Mouse (Mus musculus): Measurements from ENCODE around the gene Ankrd11. TPM values are rescaled to one million over a fixed set of nuclear protein-coding genes. Genes with fewer than 3 reads are reported as not detected.

Ankrd11 gene
- total and polyA plus RNA-seq, 2 experiments from 2014 or later = 24.3 to 65.8 TPM

- DNase-seq (ENCODE audit: low spot score) (peak; percentile 53), ATAC-seq (ENCODE audit: insufficient read depth, low read depth) (peak; percentile 73)
- Histone ChIP-seq H3K27ac (ENCODE audit: low read depth) (peak overlapping the region; percentile 57; the same call in 1 of the 2 replicates), H3K36me3 (replicated peaks; ENCODE audit: control insufficient read depth, insufficient read depth, low read length) (peaks cover 45% of the 10 kb centered on the region), H3K9me3 (replicated peaks; ENCODE audit: control insufficient read depth, low read length) (no peaks in the 10 kb centered on the region), H3K4me2 (ENCODE audit: low read depth, low read length) (no peak overlapping the region), H3K4me1 (ENCODE audit: control insufficient read depth, insufficient read depth) (peaks cover 2% of the 10 kb centered on the region; the same call in 1 of the 2 replicates), H3K27me3 (ENCODE audit: control insufficient read depth, insufficient read depth, low read length) (no peaks in the 10 kb centered on the region), H3K4me3 (ENCODE audit: low read depth, low read length) (no peak overlapping the region), H3K9ac (replicated peaks; ENCODE audit: low read depth, low read length) (0 out of 2 replicates have a peak overlapping the region, but pooled peaks have one; percentile 4)
- WGBS = 15% methylated on average over 4 of the region's 4 CpGs
- TF ChIP-seq EP300 (IDR thresholded peaks at IDR 0.05; ENCODE audit: low read depth) = no peak
- no peak for TF ChIP-seq CTCF (IDR thresholded peaks at IDR 0.05; ENCODE audit: low read depth)
Measured at GRCm38 (mm10) chr8:123071176-123071575, 29.1 kb upstream of the Ankrd11 start.

- TF ChIP-seq CTCF (IDR thresholded peaks at IDR 0.05; ENCODE audit: low read depth) (peak; percentile 21), EP300 (IDR thresholded peaks at IDR 0.05; ENCODE audit: low read depth) (no peak)
- ATAC-seq (ENCODE audit: insufficient read depth, low read depth) (no peak), DNase-seq (ENCODE audit: low spot score) (no peak)
- Histone ChIP-seq H3K27ac (ENCODE audit: low read depth) (peak overlapping the region; percentile 88), H3K4me2 (ENCODE audit: low read depth, low read length) (peak overlapping the region; percentile 85), H3K4me3 (ENCODE audit: low read depth, low read length) (peak overlapping the region; percentile 87), H3K27me3 (ENCODE audit: control insufficient read depth, insufficient read depth, low read length) (no peaks in the 10 kb centered on the region), H3K4me1 (ENCODE audit: control insufficient read depth, insufficient read depth) (peaks cover 9% of the 10 kb centered on the region; the same call in 1 of the 2 replicates), H3K9me3 (replicated peaks; ENCODE audit: control insufficient read depth, low read length) (no peaks in the 10 kb centered on the region), H3K9ac (replicated peaks; ENCODE audit: low read depth, low read length) (peak overlapping the region; percentile 87), H3K36me3 (replicated peaks; ENCODE audit: control insufficient read depth, insufficient read depth, low read length) (peaks cover 16% of the 10 kb centered on the region)
- 31% methylated on average over 7 of the region's 7 CpGs for WGBS
Measured at GRCm38 (mm10) chr8:123066101-123066683, 24.1 kb upstream of the Ankrd11 start.

- Histone ChIP-seq H3K36me3 (replicated peaks; ENCODE audit: control insufficient read depth, insufficient read depth, low read length) (peaks cover 16% of the 10 kb centered on the region), H3K4me1 (ENCODE audit: control insufficient read depth, insufficient read depth) (peaks cover 9% of the 10 kb centered on the region; the same call in 1 of the 2 replicates), H3K27me3 (ENCODE audit: control insufficient read depth, insufficient read depth, low read length) (no peaks in the 10 kb centered on the region), H3K4me2 (ENCODE audit: low read depth, low read length) (peak overlapping the region; percentile 85), H3K27ac (ENCODE audit: low read depth) (peak overlapping the region; percentile 88), H3K9me3 (replicated peaks; ENCODE audit: control insufficient read depth, low read length) (no peaks in the 10 kb centered on the region), H3K4me3 (ENCODE audit: low read depth, low read length) (peak overlapping the region; percentile 87), H3K9ac (replicated peaks; ENCODE audit: low read depth, low read length) (peak overlapping the region; percentile 87)
- DNase-seq (ENCODE audit: low spot score) (peak; percentile 96), ATAC-seq (ENCODE audit: insufficient read depth, low read depth) (peak; percentile 99)
- under 1% methylated on average over 60 of the region's 84 CpGs for WGBS
- 0 out of 2 replicates have a peak, but pooled peaks have one; percentile 46 for TF ChIP-seq EP300 (IDR thresholded peaks at IDR 0.05; ENCODE audit: low read depth)
- TF ChIP-seq CTCF (IDR thresholded peaks at IDR 0.05; ENCODE audit: low read depth) = peak; percentile 56
Measured at GRCm38 (mm10) chr8:123065214-123066100, 23.4 kb upstream of the Ankrd11 start.

- ATAC-seq (ENCODE audit: insufficient read depth, low read depth) = peak; percentile 34
- Histone ChIP-seq H3K27me3 (ENCODE audit: control insufficient read depth, insufficient read depth, low read length) (no peaks in the 10 kb centered on the region), H3K4me1 (ENCODE audit: control insufficient read depth, insufficient read depth) (peaks cover 9% of the 10 kb centered on the region; the same call in 1 of the 2 replicates), H3K9me3 (replicated peaks; ENCODE audit: control insufficient read depth, low read length) (no peaks in the 10 kb centered on the region), H3K27ac (ENCODE audit: low read depth) (peak overlapping the region; percentile 88), H3K9ac (replicated peaks; ENCODE audit: low read depth, low read length) (peak overlapping the region; percentile 87), H3K4me3 (ENCODE audit: low read depth, low read length) (peak overlapping the region; percentile 87), H3K4me2 (ENCODE audit: low read depth, low read length) (peak overlapping the region; percentile 85), H3K36me3 (replicated peaks; ENCODE audit: control insufficient read depth, insufficient read depth, low read length) (peaks cover 16% of the 10 kb centered on the region)
- DNase-seq (ENCODE audit: low spot score) = peak; percentile 19
- TF ChIP-seq EP300 (IDR thresholded peaks at IDR 0.05; ENCODE audit: low read depth) (no peak), CTCF (IDR thresholded peaks at IDR 0.05; ENCODE audit: low read depth) (no peak)
- 1% methylated on average over 14 of the region's 14 CpGs for WGBS
Measured at GRCm38 (mm10) chr8:123064809-123065213, 22.7 kb upstream of the Ankrd11 start.

- 78% methylated on average over 4 of the region's 4 CpGs for WGBS
- Histone ChIP-seq H3K4me1 (ENCODE audit: control insufficient read depth, insufficient read depth) (peaks cover 9% of the 10 kb centered on the region; the same call in 1 of the 2 replicates), H3K4me2 (ENCODE audit: low read depth, low read length) (peak overlapping the region; percentile 85; the same call in 1 of the 2 replicates), H3K4me3 (ENCODE audit: low read depth, low read length) (no peak overlapping the region), H3K9me3 (replicated peaks; ENCODE audit: control insufficient read depth, low read length) (no peaks in the 10 kb centered on the region), H3K27ac (ENCODE audit: low read depth) (no peak overlapping the region), H3K36me3 (replicated peaks; ENCODE audit: control insufficient read depth, insufficient read depth, low read length) (peaks cover 16% of the 10 kb centered on the region), H3K27me3 (ENCODE audit: control insufficient read depth, insufficient read depth, low read length) (no peaks in the 10 kb centered on the region), H3K9ac (replicated peaks; ENCODE audit: low read depth, low read length) (no peak overlapping the region)
- DNase-seq (ENCODE audit: low spot score) (no peak), ATAC-seq (ENCODE audit: insufficient read depth, low read depth) (no peak)
- no peak for TF ChIP-seq EP300 (IDR thresholded peaks at IDR 0.05; ENCODE audit: low read depth)
- no peak for TF ChIP-seq CTCF (IDR thresholded peaks at IDR 0.05; ENCODE audit: low read depth)
Measured at GRCm38 (mm10) chr8:123064072-123064471, 22.0 kb upstream of the Ankrd11 start.

All from heart, postnatal 0 days (tissue).